Mouse (Mus musculus): ENCODE results near the gene Art2b. TPM values are rescaled to one million over a fixed set of nuclear protein-coding genes. Genes with fewer than 3 reads are reported as not detected.
"Not testable (repeated sequence)": the region's sequence is repeated elsewhere in the genome, so short reads cannot be mapped to it uniquely, and the experiment has no call there.

Gene Art2b
- total RNA-seq, 2 experiments from 2014 or later = not detected

- intact Hi-C loops (cut with DNase I) = not testable (repeated sequence)
- peak; percentile 2 for DNase-seq
These were observed 11.8 kb downstream of the Art2b start for GRCm38 (mm10) chr7:101573636-101574035.

GRCm38 (mm10) chr7:101564086-101564485 is 21.3 kb downstream of the Art2b start:
- intact Hi-C loops (cut with DNase I) = no loop called here
- no peak for DNase-seq

GRCm38 (mm10) chr7:101559393-101559792 is 26.0 kb downstream of the Art2b start:
- DNase-seq; intact Hi-C loops (cut with DNase I): not testable (repeated sequence)

GRCm38 (mm10) chr7:101557391-101557790 is 28.0 kb downstream of the Art2b start:
- intact Hi-C loops (cut with DNase I) = no loop called here
- DNase-seq = no peak

GRCm38 (mm10) chr7:101555473-101555872 is 29.9 kb downstream of the Art2b start:
- intact Hi-C loops (cut with DNase I); DNase-seq: not testable (repeated sequence)

GRCm38 (mm10) chr7:101551530-101551929 is 33.9 kb downstream of the Art2b start:
- intact Hi-C loops (cut with DNase I) = no loop called here
- no peak for DNase-seq

- no peak for DNase-seq
- intact Hi-C loops (cut with DNase I) = no loop called here
These were observed 34.5 kb downstream of the Art2b start for GRCm38 (mm10) chr7:101550686-101551485.

GRCm38 (mm10) chr7:101549266-101549665 is 36.1 kb downstream of the Art2b start:
- intact Hi-C loops (cut with DNase I) = no loop called here
- DNase-seq = no peak

GRCm38 (mm10) chr7:101547651-101548050 is 37.7 kb downstream of the Art2b start:
- intact Hi-C loops (cut with DNase I) = no loop called here
- DNase-seq = no peak

- intact Hi-C loops (cut with DNase I) = loop anchor here (2.0 kb wide), 2 partner anchors 77 to 91 kb away; no protein-coding TSS in a partner anchor
- no peak for DNase-seq
These were observed 43.7 kb downstream of the Art2b start for GRCm38 (mm10) chr7:101541734-101542133.

- intact Hi-C loops (cut with DNase I) = loop anchor here (2.0 kb wide), 2 partner anchors 78 to 90 kb away; no protein-coding TSS in a partner anchor
- DNase-seq = peak; percentile 75
These were observed 44.3 kb downstream of the Art2b start for GRCm38 (mm10) chr7:101541132-101541531.

GRCm38 (mm10) chr7:101540684-101541083 is 44.7 kb downstream of the Art2b start:
- intact Hi-C loops (cut with DNase I) = loop anchor here (2.0 kb wide), 2 partner anchors 78 to 90 kb away; no protein-coding TSS in a partner anchor
- no peak for DNase-seq

- no peak for DNase-seq
These were observed 45.6 kb downstream of the Art2b start for GRCm38 (mm10) chr7:101539774-101540173.

GRCm38 (mm10) chr7:101538141-101538933 is 47.1 kb downstream of the Art2b start:
- intact Hi-C loops (cut with DNase I) = loop anchor here (5.0 kb wide), 2 partner anchors 36 to 116 kb away; partner anchors contain the start of gene Pde2a
- no peak for DNase-seq

More at GRCm38 (mm10) chr7:101539774-101540173, 45.6 kb downstream of the Art2b start:
- intact Hi-C loops (cut with DNase I) = loop anchor here (2.0 to 5.0 kb wide), 4 partner anchors 37 to 117 kb away; partner anchors contain the start of gene Pde2a

- intact Hi-C loops (cut with DNase I) = loop anchor here (5.0 kb wide), 2 partner anchors 35 to 115 kb away; partner anchors contain the start of gene Pde2a
- DNase-seq = no peak
These were observed 47.9 kb downstream of the Art2b start for GRCm38 (mm10) chr7:101537541-101537940.

GRCm38 (mm10) chr7:101535517-101535916 is 49.9 kb downstream of the Art2b start:
- intact Hi-C loops (cut with DNase I) = loop anchor here (5.0 kb wide), 2 partner anchors 33 to 113 kb away; partner anchors contain the start of gene Pde2a
- DNase-seq = no peak

GRCm38 (mm10) chr7:101535102-101535501 is 50.3 kb downstream of the Art2b start:
- intact Hi-C loops (cut with DNase I) = loop anchor here (5.0 kb wide), 2 partner anchors 33 to 113 kb away; partner anchors contain the start of gene Pde2a

GRCm38 (mm10) chr7:101534428-101534827 is 51.0 kb downstream of the Art2b start:
- no peak for DNase-seq
- intact Hi-C loops (cut with DNase I) = no loop called here

More at GRCm38 (mm10) chr7:101535102-101535501, 50.3 kb downstream of the Art2b start:
- no peak for DNase-seq

Data from left cerebral cortex, postnatal 4 days (tissue).